ENCODE assay signal across 9 mouse cellular contexts in the genomic region with DNA sequence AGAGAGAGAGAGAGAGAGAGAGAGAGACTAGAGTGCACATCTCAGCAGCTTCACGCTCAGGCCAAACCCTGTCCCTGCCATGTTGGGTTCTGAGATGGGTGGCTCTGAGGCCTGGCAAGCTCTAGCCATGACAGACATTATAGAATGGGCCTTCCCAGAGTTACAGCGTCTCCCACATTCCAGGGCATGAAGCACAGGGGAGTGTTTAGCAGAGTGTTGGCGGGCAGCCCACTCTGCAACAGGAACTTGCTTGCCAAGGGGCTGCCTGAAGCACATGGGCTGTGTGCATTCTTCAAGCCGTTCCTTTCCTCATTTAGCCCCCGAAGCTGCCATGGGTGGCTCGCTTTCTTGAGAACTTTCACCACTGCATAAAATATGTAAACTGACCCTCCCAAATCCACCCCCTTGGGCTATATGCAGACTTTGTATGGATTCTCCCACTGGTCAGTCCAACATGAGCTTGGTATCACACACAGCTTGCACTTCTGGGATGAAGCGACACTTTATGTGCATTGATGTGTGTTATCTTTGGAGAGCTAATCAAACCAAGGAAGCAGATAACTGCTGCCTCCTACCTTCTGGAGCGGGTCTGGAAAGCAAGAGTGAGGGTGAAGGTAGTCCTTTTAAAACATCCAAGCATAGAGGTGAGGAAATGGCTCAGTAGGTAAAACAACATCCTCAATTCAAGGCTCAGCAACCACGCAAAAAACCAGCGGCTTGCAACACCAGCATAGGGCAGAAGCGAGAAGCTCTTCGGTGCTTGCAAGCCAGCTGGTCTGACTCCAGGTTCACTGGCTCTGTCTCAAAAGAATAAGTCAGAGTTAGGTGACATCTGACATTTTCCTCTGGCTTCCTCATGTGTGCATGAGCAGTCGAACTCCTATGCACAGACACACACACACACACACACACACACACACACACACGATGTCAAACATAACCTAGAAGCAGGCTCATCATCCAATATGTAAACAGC.
A peak's percentile ranks its signal among the peaks of the same experiment; 100 is the strongest.
DNase-seq lines count a peak whose midpoint lies in the region; ATAC-seq and TF ChIP-seq lines count a peak whose summit lies in the region.
"Had no signal": no experiment of that assay in that cellular context is flagged by ENCODE, and none has a peak within 500 bp of the region (broad histone marks: within the 10 kb centered on the region; RNA-seq: fewer than 3 reads in every experiment).

No protein-coding gene starts in this region.

- WGBS in embryonic facial prominence, embryonic 14.5 days = 42% methylated on average over 14 of the region's 14 CpGs
- WGBS in heart, embryonic 10.5 days = 55% methylated on average over 14 of the region's 14 CpGs
- WGBS in lung, embryonic 14.5 days = 28% methylated on average over 14 of the region's 14 CpGs
- 85% methylated on average over 14 of the region's 14 CpGs for WGBS in midbrain, embryonic 10.5 days

- H3K4me2 ChIP-seq in embryonic facial prominence, embryonic 14.5 days (ENCODE audit: low read depth, low read length) = peak overlapping the region; percentile 45
- H3K4me2 ChIP-seq in lung, embryonic 14.5 days = peak overlapping the region; percentile 31
- H3K4me2 ChIP-seq: midbrain, embryonic 12.5 days had no signal

- H3K4me3 ChIP-seq in embryonic facial prominence, embryonic 14.5 days (ENCODE audit: low read depth, low read length) = 0 out of 2 replicates have a peak overlapping the region, but pooled peaks have one; percentile 3
- no peak overlapping the region for H3K4me3 ChIP-seq in heart, embryonic 10.5 days
- no peak overlapping the region for H3K4me3 ChIP-seq in lung, embryonic 14.5 days (ENCODE audit: low read depth, low read length)
- no peak overlapping the region for H3K4me3 ChIP-seq in midbrain, embryonic 10.5 days
- H3K4me3 ChIP-seq: midbrain, embryonic 12.5 days had no signal

- H3K9me3 ChIP-seq in embryonic facial prominence, embryonic 14.5 days (ENCODE audit: control insufficient read depth, low read length) = no peaks in the 10 kb centered on the region
- H3K9me3 ChIP-seq in heart, embryonic 10.5 days = no peaks in the 10 kb centered on the region
- H3K9me3 ChIP-seq in lung, embryonic 14.5 days (ENCODE audit: low read depth, low read length) = no peaks in the 10 kb centered on the region
- no peaks in the 10 kb centered on the region; the same call in 1 of the 2 replicates for H3K9me3 ChIP-seq in midbrain, embryonic 10.5 days (replicated peaks)
- H3K9me3 ChIP-seq: midbrain, embryonic 12.5 days had no signal

- H3K27ac ChIP-seq in embryonic facial prominence, embryonic 14.5 days (replicated peaks; ENCODE audit: low read depth, low read length) = peak overlapping the region; percentile 92
- H3K27ac ChIP-seq in heart, embryonic 10.5 days = peak overlapping the region; percentile 69
- H3K27ac ChIP-seq in lung, embryonic 14.5 days (ENCODE audit: low read depth) = peak overlapping the region; percentile 86
- H3K27ac ChIP-seq in midbrain, embryonic 10.5 days (replicated peaks) = no peak overlapping the region; the same call in 1 of the 2 replicates
- H3K27ac ChIP-seq: midbrain, embryonic 12.5 days had no signal

- peaks cover 4% of the 10 kb centered on the region; the same call in 1 of the 2 replicates for H3K36me3 ChIP-seq in embryonic facial prominence, embryonic 14.5 days (ENCODE audit: control insufficient read depth, insufficient read depth, low read length)
- H3K36me3 ChIP-seq in heart, embryonic 10.5 days = peaks cover 9% of the 10 kb centered on the region; the same call in 1 of the 2 replicates
- peaks cover 17% of the 10 kb centered on the region; the same call in 1 of the 2 replicates for H3K36me3 ChIP-seq in lung, embryonic 14.5 days (ENCODE audit: insufficient read depth)
- H3K36me3 ChIP-seq in midbrain, embryonic 10.5 days = no peaks in the 10 kb centered on the region
- H3K36me3 ChIP-seq: midbrain, embryonic 12.5 days had no signal

- peak; percentile 93 for ATAC-seq in embryonic facial prominence, embryonic 14.5 days (ENCODE audit: low read depth)
- ATAC-seq in lung, embryonic 14.5 days (ENCODE audit: insufficient read depth) = peak; percentile 93

- H3K27me3 ChIP-seq in embryonic facial prominence, embryonic 14.5 days (replicated peaks; ENCODE audit: control insufficient read depth, insufficient read depth, low read length) = no peaks in the 10 kb centered on the region
- no peaks in the 10 kb centered on the region for H3K27me3 ChIP-seq in heart, embryonic 10.5 days (ENCODE audit: insufficient read depth, poor library complexity, severe bottlenecking)
- H3K27me3 ChIP-seq in lung, embryonic 14.5 days (ENCODE audit: insufficient read depth, low read length) = no peaks in the 10 kb centered on the region
- no peaks in the 10 kb centered on the region for H3K27me3 ChIP-seq in midbrain, embryonic 10.5 days (ENCODE audit: low read depth, poor library complexity, severe bottlenecking)
- H3K27me3 ChIP-seq: midbrain, embryonic 12.5 days had no signal

- H3K4me1 ChIP-seq in embryonic facial prominence, embryonic 14.5 days (ENCODE audit: control insufficient read depth, insufficient read depth, low read length) = peaks cover 21% of the 10 kb centered on the region
- H3K4me1 ChIP-seq in heart, embryonic 10.5 days = peaks cover 14% of the 10 kb centered on the region
- H3K4me1 ChIP-seq in lung, embryonic 14.5 days (ENCODE audit: insufficient read depth) = 0 out of 2 replicates have a peak, but pooled peaks cover 5% of the 10 kb centered on the region
- H3K4me1 ChIP-seq in midbrain, embryonic 10.5 days = 0 out of 2 replicates have a peak, but pooled peaks cover 3% of the 10 kb centered on the region
- H3K4me1 ChIP-seq: midbrain, embryonic 12.5 days had no signal

- peak; percentile 15; the same call in 1 of the 2 replicates for TF ChIP-seq CTCF in lung, embryonic 14.5 days (IDR thresholded peaks at IDR 0.05; ENCODE audit: low read depth)

- peak; percentile 26 to 68 for DNase-seq in adrenal gland, adult (ENCODE audit: inconsistent age in 2 of 2, low spot score in 1 of 2)
- DNase-seq in adrenal gland, postnatal 4 days (ENCODE audit: low spot score in 2 of 2) = no peak
- peak; percentile 97 for DNase-seq in embryonic facial prominence, embryonic 14.5 days (ENCODE audit: low spot score)
- DNase-seq in heart, embryonic 10.5 days (ENCODE audit: low spot score) = peak; percentile 79
- DNase-seq in kidney, adult 8-10 months = peak; percentile 26 to 30
- peak; percentile 95 for DNase-seq in lung, embryonic 14.5 days
- peak; percentile 16 for DNase-seq in telencephalon, adult 2 months (ENCODE audit: low read depth, low spot score)
- no peak for DNase-seq in midbrain, embryonic 10.5 days (ENCODE audit: low spot score)

- H3K9ac ChIP-seq in embryonic facial prominence, embryonic 14.5 days (ENCODE audit: low read depth, low read length) = peak overlapping the region; percentile 28
- H3K9ac ChIP-seq in lung, embryonic 14.5 days = no peak overlapping the region; the same call in 1 of the 2 replicates
- H3K9ac ChIP-seq: midbrain, embryonic 12.5 days had no signal

Comparison
In these comparisons a context has a peak if more than half of its experiments do, and no peak if none do; other contexts are left out.
1. DNase-seq: peak in adrenal gland, adult (2 of 2), embryonic facial prominence, embryonic 14.5 days (single experiment), heart, embryonic 10.5 days (single experiment), kidney, adult 8-10 months (2 of 2), lung, embryonic 14.5 days (single experiment) and telencephalon, adult 2 months (single experiment); none in adrenal gland, postnatal 4 days (0 of 2) and midbrain, embryonic 10.5 days (single experiment).